Mouse (Mus musculus) kidney, embryonic 15.5 days (tissue): ENCODE data around the gene Chrng. TPM values are rescaled to one million over a fixed set of nuclear protein-coding genes. Genes with fewer than 3 reads are reported as not detected.

Source experiments
- polyA plus RNA-seq: library from polyadenylated mRNA; unstranded; fragments of >200 nt; fragmentation: Nextera tagmentation; extraction: Ambion mirVana; gene quantifications from 2 replicates; pipeline ENCODE4 v1.2.1, GENCODE M21; 2015

Chrng gene
- polyA plus RNA-seq, 1 experiment from 2014 or later = 2.0 TPM

Other genes with a start within 250 kb of the Chrng start
- gene Alppl2, start 114.7 kb upstream of the Chrng start, polyA plus RNA-seq = not detected in 2 replicates
- gene Alpi, start 103.1 kb upstream of the Chrng start, polyA plus RNA-seq = not detected in 2 replicates
- gene Akp3, start 79.7 kb upstream of the Chrng start, polyA plus RNA-seq = not detected in 2 replicates
- gene Ecel1, start 48.1 kb upstream of the Chrng start, polyA plus RNA-seq = 1.3 and 3.8 TPM in 2 replicates
- gene Prss56, start 21.3 kb upstream of the Chrng start, polyA plus RNA-seq = 0.09 TPM in 1 of 2 replicates, not detected in the other
- 1.1 and 1.6 TPM in 2 replicates for gene Chrnd, start 14.1 kb upstream of the Chrng start, polyA plus RNA-seq
- 164 and 168 TPM in 2 replicates for gene Eif4e2, start 9.3 kb downstream of the Chrng start, polyA plus RNA-seq
- 5.7 and 5.8 TPM in 2 replicates for gene Efhd1, start 59.7 kb downstream of the Chrng start, polyA plus RNA-seq
- 60.7 and 64.8 TPM in 2 replicates for gene Gigyf2, start 122.3 kb downstream of the Chrng start, polyA plus RNA-seq
- 0.68 and 0.90 TPM in 2 replicates for gene Kcnj13, start 190.1 kb downstream of the Chrng start, polyA plus RNA-seq